Mouse (Mus musculus): Measurements from ENCODE around the gene Gtf3c5. TPM values are rescaled to one million over a fixed set of nuclear protein-coding genes. Genes with fewer than 3 reads are reported as not detected.

The Gtf3c5 gene
- total RNA-seq, 2 experiments from 2014 or later = 17.9 to 18.6 TPM

- DNase-seq (ENCODE audit: low spot score in 2 of 2) = peak in 1 of 2 experiments; percentile 32
- intact Hi-C loops (cut with DNase I) = no loop called here
Observed at GRCm38 (mm10) chr2:28537995-28538816, 45.3 kb downstream of the Gtf3c5 start.

DNA sequence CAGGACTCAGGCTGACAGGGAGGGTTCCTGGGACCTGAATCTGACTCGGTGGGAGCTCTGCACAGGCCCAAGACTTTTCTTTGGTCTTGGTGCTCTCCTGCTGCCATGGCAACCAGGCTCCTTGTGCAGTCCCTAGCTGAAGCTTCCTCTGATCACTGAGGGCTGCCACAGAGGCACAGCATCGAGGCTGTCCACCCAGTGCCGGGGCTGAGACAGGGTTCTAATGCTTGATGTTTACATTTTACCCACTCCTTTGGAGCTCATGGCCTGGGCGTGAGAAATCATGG is 46.0 kb downstream of the Gtf3c5 start:
- intact Hi-C loops (cut with DNase I) = no loop called here
- DNase-seq (ENCODE audit: low spot score in 2 of 2) = no peak

DNA sequence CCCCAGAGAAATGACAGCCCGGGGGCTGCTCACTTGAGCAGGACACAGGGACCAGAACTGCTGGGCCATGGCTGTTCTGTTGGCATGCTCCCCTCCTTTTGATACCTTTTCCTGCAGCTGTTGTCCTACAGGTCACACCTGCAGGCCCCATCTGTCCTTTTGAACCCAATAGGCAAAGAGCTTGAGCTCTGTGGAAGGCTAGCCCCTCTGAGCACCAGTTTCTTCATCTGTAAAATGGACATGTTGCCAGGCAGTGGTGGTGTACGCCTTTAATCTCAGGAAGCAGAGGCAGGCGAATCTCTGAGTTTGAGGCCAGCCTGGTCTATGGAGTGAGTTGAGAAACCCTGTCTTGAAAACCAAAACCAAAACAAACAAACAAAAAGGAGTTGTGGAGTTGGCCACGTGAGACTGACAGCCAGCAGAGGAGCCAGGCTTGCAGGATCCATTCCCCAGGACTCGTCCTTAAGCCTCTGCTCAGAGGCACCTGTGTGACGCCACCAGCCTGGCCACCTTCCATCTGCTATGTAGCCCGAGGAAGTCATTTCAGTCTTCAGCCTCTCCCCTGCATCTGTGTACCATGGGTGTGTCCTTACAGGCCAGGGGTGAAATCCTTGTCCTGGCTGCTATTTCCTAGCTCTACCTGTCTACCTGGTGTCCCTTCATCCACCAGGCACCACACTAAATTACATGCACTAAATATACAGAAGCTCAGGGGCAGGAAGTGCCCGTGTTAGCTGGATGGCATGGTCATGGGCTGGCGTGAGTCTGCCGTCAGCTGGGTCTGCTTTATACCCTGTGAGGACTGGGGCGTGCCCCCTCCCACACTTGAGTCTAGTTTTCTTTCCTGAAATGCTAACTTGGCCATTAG is 46.6 kb downstream of the Gtf3c5 start:
- DNase-seq (ENCODE audit: low spot score in 2 of 2) = no peak
- intact Hi-C loops (cut with DNase I) = no loop called here

GRCm38 (mm10) chr2:28536166-28536565 is 47.4 kb downstream of the Gtf3c5 start:
- DNase-seq (ENCODE audit: low spot score in 2 of 2) = no peak
- intact Hi-C loops (cut with DNase I) = no loop called here

- intact Hi-C loops (cut with DNase I) = no loop called here
- DNase-seq (ENCODE audit: low spot score in 2 of 2) = peak; percentile 57 to 59
Observed at GRCm38 (mm10) chr2:28535650-28536049, 47.9 kb downstream of the Gtf3c5 start.

- intact Hi-C loops (cut with DNase I) = no loop called here
- DNase-seq (ENCODE audit: low spot score in 2 of 2) = peak in 1 of 2 experiments; percentile 24
Observed at GRCm38 (mm10) chr2:28535263-28535540, 48.3 kb downstream of the Gtf3c5 start.

DNA sequence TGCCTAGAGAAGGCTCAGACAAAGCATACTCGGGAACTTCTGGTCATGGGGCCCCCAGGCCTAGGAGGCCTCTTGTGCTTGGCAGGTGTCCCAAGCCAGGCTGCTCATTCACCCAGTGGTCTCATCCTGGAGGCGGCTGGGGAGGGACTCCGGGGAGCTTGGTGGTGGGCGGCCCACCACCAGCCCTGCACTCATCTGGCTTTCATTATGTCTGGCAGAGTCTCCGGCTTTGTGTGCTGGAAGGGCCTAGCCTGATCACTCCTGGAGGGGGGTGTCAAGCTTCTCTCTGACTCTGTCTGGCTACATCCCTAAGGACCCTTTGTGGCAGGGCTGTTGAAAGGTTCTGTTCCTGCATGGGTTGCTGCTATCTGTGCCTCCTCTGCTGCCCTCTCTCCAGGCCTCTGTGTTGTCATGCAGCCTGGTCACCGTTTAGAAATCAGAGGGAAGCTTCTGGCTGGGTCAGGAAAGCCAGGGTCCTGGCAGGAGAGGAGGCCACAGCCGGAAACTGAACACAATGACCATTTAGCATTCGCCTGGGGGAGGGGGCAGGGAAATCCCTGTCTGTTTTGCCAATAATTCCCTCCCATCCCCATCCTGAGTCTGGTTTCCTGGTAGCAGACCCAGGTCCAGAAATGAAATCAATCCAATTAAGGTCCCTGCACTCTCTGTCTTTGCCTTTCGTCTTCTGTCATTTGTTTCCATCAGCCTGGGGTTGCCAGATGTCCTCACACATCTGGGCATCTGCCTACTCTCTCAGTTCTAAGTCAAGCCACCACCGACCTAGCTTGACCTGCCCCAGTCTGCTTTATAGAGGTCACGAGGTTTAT is 48.9 kb downstream of the Gtf3c5 start:
- intact Hi-C loops (cut with DNase I) = no loop called here
- DNase-seq (ENCODE audit: low spot score in 2 of 2) = peak; percentile 30 to 38

GRCm38 (mm10) chr2:28533901-28534435 is 49.6 kb downstream of the Gtf3c5 start:
- DNase-seq (ENCODE audit: low spot score in 2 of 2) = no peak
- intact Hi-C loops (cut with DNase I) = loop anchor here (2.0 kb wide), 1 partner anchor 15 kb away; no protein-coding TSS in a partner anchor

GRCm38 (mm10) chr2:28532938-28533771 is 50.4 kb downstream of the Gtf3c5 start:
- peak; percentile 88 to 89 for DNase-seq (ENCODE audit: low spot score in 2 of 2)
- intact Hi-C loops (cut with DNase I) = loop anchor here (2.0 kb wide), 1 partner anchor 14 kb away; no protein-coding TSS in a partner anchor

- no peak for DNase-seq (ENCODE audit: low spot score in 2 of 2)
- intact Hi-C loops (cut with DNase I) = no loop called here
Observed at GRCm38 (mm10) chr2:28530311-28530710, 53.2 kb downstream of the Gtf3c5 start.

DNA sequence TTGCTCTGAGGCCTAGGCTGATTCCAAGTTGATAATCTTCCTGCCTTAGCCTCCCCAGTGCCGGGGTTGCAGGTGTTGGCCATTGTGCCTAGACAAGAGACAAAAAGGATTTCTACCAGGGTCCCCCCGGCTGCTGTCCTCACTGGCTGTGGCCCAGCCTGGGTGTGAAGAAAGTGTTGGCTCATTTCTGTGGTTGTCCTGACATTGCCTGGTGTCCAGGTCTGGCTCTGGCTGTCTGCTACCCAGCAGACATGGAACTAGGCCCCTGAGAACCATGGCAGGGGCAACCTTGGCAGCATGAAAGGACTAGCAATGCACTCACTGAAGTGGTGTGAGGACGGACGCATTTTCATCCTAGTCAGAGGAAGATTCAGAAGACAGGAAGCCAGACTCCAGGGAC is 53.7 kb downstream of the Gtf3c5 start:
- no peak for DNase-seq (ENCODE audit: low spot score in 2 of 2)
- intact Hi-C loops (cut with DNase I) = no loop called here

DNA sequence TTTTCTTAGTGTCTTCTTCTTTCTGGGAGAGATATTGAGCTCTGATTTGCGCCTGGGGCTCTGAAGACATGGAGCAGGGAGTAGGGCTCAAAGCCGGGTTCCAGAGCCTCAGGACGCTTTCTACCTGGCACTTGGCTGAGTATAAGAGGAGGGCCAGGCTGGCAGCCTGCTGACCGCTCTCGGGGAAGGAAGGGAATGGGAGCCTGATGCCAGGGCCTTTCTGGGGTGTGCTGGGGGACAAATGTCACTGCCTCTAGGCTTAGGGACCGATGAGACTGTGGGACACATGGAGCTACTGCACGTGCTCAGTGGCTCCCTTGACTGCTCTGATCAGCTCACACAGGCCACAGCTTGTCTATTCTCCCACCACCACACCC is 55.2 kb downstream of the Gtf3c5 start:
- DNase-seq (ENCODE audit: low spot score in 2 of 2) = no peak
- intact Hi-C loops (cut with DNase I) = no loop called here

GRCm38 (mm10) chr2:28527436-28528353 is 55.9 kb downstream of the Gtf3c5 start:
- intact Hi-C loops (cut with DNase I) = no loop called here
- DNase-seq (ENCODE audit: low spot score in 2 of 2) = no peak

DNA sequence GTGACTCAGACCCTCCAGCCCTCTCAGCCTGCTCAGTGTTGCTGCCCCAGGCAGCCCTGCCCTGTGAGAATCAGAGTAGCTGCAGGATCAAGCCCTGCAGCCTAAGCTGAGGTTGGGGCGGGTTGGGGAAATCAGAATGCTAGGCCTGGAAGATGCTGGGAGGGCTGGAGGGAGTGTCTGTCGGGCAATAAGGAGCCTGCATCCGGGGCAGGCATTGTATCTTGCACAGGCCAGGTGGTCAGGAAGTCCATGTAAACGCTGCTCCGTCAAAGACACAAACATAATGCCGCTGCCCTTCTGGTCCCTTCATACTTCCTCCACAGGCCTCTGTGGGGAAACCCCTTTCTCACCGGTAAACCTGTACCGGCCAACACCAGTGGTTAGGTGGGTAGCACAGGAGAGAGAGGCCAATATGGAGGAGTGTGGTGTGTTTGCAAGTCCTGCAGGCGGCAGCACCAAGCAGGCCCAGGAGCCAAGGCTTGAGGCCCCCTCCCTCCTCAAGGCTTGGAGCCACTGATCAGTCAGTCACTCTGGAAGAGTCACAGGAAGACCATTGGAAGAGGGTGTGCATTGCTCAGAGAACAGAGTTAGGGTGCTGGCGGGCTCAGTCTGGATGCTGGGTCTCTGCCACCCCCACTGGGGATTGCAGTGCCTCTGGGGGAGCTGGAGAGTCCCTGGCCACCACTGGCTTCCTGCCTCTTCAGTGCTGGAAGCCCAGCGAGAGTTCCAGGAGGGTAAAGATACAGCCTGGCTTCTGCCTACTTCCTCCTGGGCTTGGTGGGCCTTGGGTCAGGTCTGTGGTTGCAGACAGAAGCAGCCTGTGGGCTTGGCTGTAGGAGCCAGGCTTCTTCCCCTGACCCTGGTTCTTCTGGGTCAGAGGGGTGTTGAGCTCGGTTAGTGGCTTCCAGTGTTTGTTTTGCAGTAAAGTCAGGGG is 57.3 kb downstream of the Gtf3c5 start:
- intact Hi-C loops (cut with DNase I) = no loop called here
- no peak for DNase-seq (ENCODE audit: low spot score in 2 of 2)

DNA sequence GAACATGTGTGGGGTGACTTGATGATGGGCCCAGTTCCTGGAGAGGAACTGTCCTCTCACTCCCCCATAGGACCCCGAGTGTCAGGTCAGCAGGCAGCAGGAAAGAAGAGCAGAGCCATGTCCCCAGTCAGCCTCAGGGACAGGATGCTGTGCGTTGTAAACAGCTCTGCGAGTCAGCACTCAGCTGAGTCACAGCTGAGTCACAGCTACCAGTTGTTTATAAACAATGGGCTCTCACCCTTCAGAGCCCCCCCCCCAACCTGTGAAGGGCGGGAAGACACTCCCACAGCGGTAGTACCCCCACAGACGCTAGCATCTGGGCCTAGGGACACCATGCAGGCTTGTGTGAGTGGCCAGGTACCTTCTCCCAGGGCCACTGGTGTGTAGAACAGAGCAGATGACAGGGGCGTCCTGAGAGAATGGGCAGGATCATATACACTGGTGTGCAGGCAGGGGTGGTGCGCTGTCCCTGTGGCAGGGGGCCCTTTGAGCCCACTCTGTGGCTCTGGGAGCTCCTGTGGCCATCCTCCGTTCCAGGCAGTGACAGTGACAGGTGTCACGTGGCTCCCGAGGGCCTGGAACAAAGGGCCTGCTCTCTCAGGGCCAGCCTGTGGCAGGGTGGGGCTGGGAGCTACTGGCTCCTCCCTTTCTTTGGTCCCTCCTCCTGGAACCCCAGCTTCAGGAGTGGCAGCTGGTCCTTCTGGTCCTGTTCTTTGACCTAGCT is 58.2 kb downstream of the Gtf3c5 start:
- no peak for DNase-seq (ENCODE audit: low spot score in 2 of 2)
- intact Hi-C loops (cut with DNase I) = no loop called here

DNA sequence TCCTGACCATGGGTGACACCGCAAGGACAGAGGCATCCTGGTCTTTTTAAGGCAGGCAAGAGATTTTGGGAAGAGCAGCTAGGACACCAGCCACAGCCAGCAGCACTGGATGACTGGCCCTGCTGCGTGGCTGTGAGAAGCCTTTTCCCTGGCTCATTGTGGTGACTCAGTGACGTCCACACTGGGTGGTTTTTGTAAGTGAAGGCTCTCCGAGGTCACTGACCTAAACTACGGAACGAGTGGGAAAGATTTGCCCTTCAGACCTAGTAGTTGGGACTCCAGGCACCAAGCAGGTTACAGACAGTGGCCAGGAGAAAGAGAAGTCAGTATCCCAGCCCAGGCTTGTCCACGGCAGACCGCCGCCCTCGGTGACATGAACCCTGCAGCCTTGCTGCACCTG is 59.1 kb downstream of the Gtf3c5 start:
- no peak for DNase-seq (ENCODE audit: low spot score in 2 of 2)

More for the DNA sequence above, 59.1 kb downstream of the Gtf3c5 start:
- intact Hi-C loops (cut with DNase I) = no loop called here

All from left cerebral cortex, postnatal 36 days (tissue).